34 mouse cellular contexts compared by ENCODE assay signal in genomic region chr9:99850354-99850753, GRCm38 (mm10). TPM values are rescaled to one million over a fixed set of nuclear protein-coding genes. Genes with fewer than 3 reads are reported as not detected.
DNase-seq lines count a peak whose midpoint lies in the region; ATAC-seq and TF ChIP-seq lines count a peak whose summit lies in the region.
"Had no signal": no experiment of that assay in that cellular context is flagged by ENCODE, and none has a peak within 500 bp of the region (broad histone marks: within the 10 kb centered on the region; RNA-seq: fewer than 3 reads in every experiment).

No protein-coding gene starts in this region.

- H3K9me3 ChIP-seq in hindbrain, postnatal 0 days (ENCODE audit: low read length): no peaks in the 10 kb centered on the region
- H3K9me3 ChIP-seq in hindbrain, embryonic 16.5 days (ENCODE audit: control insufficient read depth, low read length): no peaks in the 10 kb centered on the region
- H3K9me3 ChIP-seq: embryonic facial prominence, embryonic 12.5 days; forebrain, embryonic 10.5 days; limb, embryonic 10.5 days; limb, embryonic 15.5 days; midbrain, embryonic 10.5 days; neural tube, embryonic 12.5 days had no signal

- no peak for TF ChIP-seq CTCF in hindbrain, postnatal 0 days (IDR thresholded peaks at IDR 0.05; ENCODE audit: low read depth)

- no peaks in the 10 kb centered on the region for H3K27me3 ChIP-seq in hindbrain, postnatal 0 days (ENCODE audit: insufficient read depth, low read length)
- H3K27me3 ChIP-seq in hindbrain, embryonic 16.5 days (replicated peaks; ENCODE audit: control insufficient read depth, insufficient read depth, low read length): no peaks in the 10 kb centered on the region
- H3K27me3 ChIP-seq: neural tube, embryonic 12.5 days had no signal

- no peak overlapping the region for H3K4me2 ChIP-seq in hindbrain, postnatal 0 days (ENCODE audit: low read depth, low read length)
- H3K4me2 ChIP-seq in hindbrain, embryonic 16.5 days (ENCODE audit: low read length): no peak overlapping the region
- H3K4me2 ChIP-seq: embryonic facial prominence, embryonic 12.5 days; limb, embryonic 15.5 days; neural tube, embryonic 12.5 days had no signal

- intact Hi-C loops in left cerebral cortex, postnatal 14 days (cut with DNase I): no loop called here

- ATAC-seq in hindbrain, postnatal 0 days: no peak
- no peak for ATAC-seq in hindbrain, embryonic 16.5 days
- ATAC-seq: activated CD4-positive, CD25-positive, alpha-beta regulatory T cell, adult 4 months; forebrain, embryonic 16.5 days; intestine, embryonic 16.5 days; midbrain, embryonic 16.5 days had no signal

- 47% methylated on average over 7 of the region's 7 CpGs for WGBS in hindbrain, postnatal 0 days
- WGBS in hindbrain, embryonic 16.5 days: 52% methylated on average over 7 of the region's 7 CpGs

- no peaks in the 10 kb centered on the region for H3K4me1 ChIP-seq in hindbrain, postnatal 0 days (ENCODE audit: insufficient read depth, low read length)
- H3K4me1 ChIP-seq in hindbrain, embryonic 16.5 days (ENCODE audit: control insufficient read depth, insufficient read depth, low read depth, low read length): no peaks in the 10 kb centered on the region
- H3K4me1 ChIP-seq: embryonic facial prominence, embryonic 12.5 days; limb, embryonic 10.5 days; limb, embryonic 15.5 days; neural tube, embryonic 12.5 days had no signal

- DNase-seq in hindbrain, postnatal 0 days (ENCODE audit: low spot score): peak; percentile 32
- DNase-seq in retina, postnatal 1 day: peak; percentile 53
- DNase-seq in retina, embryonic 14.5 days (ENCODE audit: low spot score): no peak
- peak; percentile 34 to 51 for DNase-seq in layer of hippocampus, adult 8-10 months (ENCODE audit: low spot score in 2 of 2)
- no peak for DNase-seq in gastrocnemius, postnatal 10 days
- no peak for DNase-seq in left cerebral cortex, postnatal 14 days (ENCODE audit: low spot score in 2 of 2)
- DNase-seq: adrenal gland, adult 2 months; cerebellum, adult 8-10 months; embryo, embryonic 11 days; heart, postnatal 14 days; kidney, adult 9 months; kidney, postnatal 14 days; lung, adult 2 months; lung, postnatal 10 days; thymus, adult 2 months; thymus, postnatal 36 days had no signal

- no peak overlapping the region for H3K4me3 ChIP-seq in hindbrain, postnatal 0 days (ENCODE audit: low read length)
- H3K4me3 ChIP-seq in hindbrain, embryonic 16.5 days (ENCODE audit: low read length): no peak overlapping the region
- H3K4me3 ChIP-seq: embryonic facial prominence, embryonic 12.5 days; forebrain, embryonic 10.5 days; limb, embryonic 10.5 days; limb, embryonic 15.5 days; midbrain, embryonic 10.5 days; myocyte; neural tube, embryonic 12.5 days had no signal

- H3K9ac ChIP-seq in hindbrain, postnatal 0 days (replicated peaks; ENCODE audit: low read length): no peak overlapping the region
- no peak overlapping the region for H3K9ac ChIP-seq in hindbrain, embryonic 16.5 days (ENCODE audit: low read depth, low read length)
- H3K9ac ChIP-seq: embryonic facial prominence, embryonic 12.5 days; limb, embryonic 15.5 days; liver, embryonic 14.5 days; neural tube, embryonic 12.5 days had no signal

- H3K27ac ChIP-seq in hindbrain, postnatal 0 days: no peak overlapping the region
- no peak overlapping the region for H3K27ac ChIP-seq in hindbrain, embryonic 16.5 days (ENCODE audit: low read depth, low read length)
- H3K27ac ChIP-seq: embryonic facial prominence, embryonic 12.5 days; forebrain, embryonic 10.5 days; limb, embryonic 10.5 days; limb, embryonic 15.5 days; liver, embryonic 14.5 days; midbrain, embryonic 10.5 days; neural tube, embryonic 12.5 days had no signal

- no peaks in the 10 kb centered on the region for H3K36me3 ChIP-seq in hindbrain, postnatal 0 days (ENCODE audit: insufficient read depth, low read length)
- no peaks in the 10 kb centered on the region for H3K36me3 ChIP-seq in hindbrain, embryonic 16.5 days (ENCODE audit: control insufficient read depth, insufficient read depth, low read length)
- H3K36me3 ChIP-seq: embryonic facial prominence, embryonic 12.5 days; forebrain, embryonic 10.5 days; limb, embryonic 10.5 days; limb, embryonic 15.5 days; midbrain, embryonic 10.5 days; neural tube, embryonic 12.5 days had no signal

RNA-seq across cellular contexts. Expression of gene Sox14, which starts 25.6 kb away (rescaled TPM):
- total RNA-seq in hindbrain, postnatal 0 days (2014; rRNA removed): 7.0 and 7.3 TPM in 2 replicates
- 5.5 and 7.1 TPM in 2 replicates for polyA plus RNA-seq in hindbrain, postnatal 0 days (2015; fragmentation: Nextera tagmentation; extraction: Ambion mirVana)
- polyA plus RNA-seq in hindbrain, embryonic 16.5 days (2015; fragmentation: Nextera tagmentation; extraction: Ambion mirVana): 10.0 and 12.6 TPM in 2 replicates
- not detected for total RNA-seq in layer of hippocampus, adult 8-10 months (2022)
- total RNA-seq in gastrocnemius, postnatal 10 days (2021): not detected
- not detected for total RNA-seq in left cerebral cortex, postnatal 14 days (2021)
- total RNA-seq: adrenal gland, adult 2 months; adrenal gland, postnatal 4 days; gastrocnemius, adult 8-10 months; heart, postnatal 14 days; layer of hippocampus, postnatal 36 days had no signal
- polyA plus RNA-seq: activated CD4-positive, CD25-positive, alpha-beta regulatory T cell, adult 4 months; adrenal gland, adult 2 months; gonadal fat pad, adult 2 months; heart, embryonic 14.5 days; intestine, embryonic 16.5 days; limb, embryonic 15.5 days; liver, embryonic 14.5 days; lung, adult 2 months; myocyte had no signal

Comparison
In these comparisons a context has a peak if more than half of its experiments do, and no peak if none do; other contexts are left out.
1. DNase-seq: peak in hindbrain, postnatal 0 days (single experiment), retina, postnatal 1 day (single experiment) and layer of hippocampus, adult 8-10 months (2 of 2); none in retina, embryonic 14.5 days (single experiment), gastrocnemius, postnatal 10 days (single experiment) and left cerebral cortex, postnatal 14 days (0 of 2).